Mouse (Mus musculus): Measurements from ENCODE around the gene Ppm1e. TPM values are rescaled to one million over a fixed set of nuclear protein-coding genes. Genes with fewer than 3 reads are reported as not detected.

Ppm1e gene
- total RNA-seq (2014; fragmentation: Nextera tagmentation) (0.96 and 1.4 TPM in 2 replicates), total RNA-seq (2017) (2.8 and 6.4 TPM in 2 replicates)

DNA sequence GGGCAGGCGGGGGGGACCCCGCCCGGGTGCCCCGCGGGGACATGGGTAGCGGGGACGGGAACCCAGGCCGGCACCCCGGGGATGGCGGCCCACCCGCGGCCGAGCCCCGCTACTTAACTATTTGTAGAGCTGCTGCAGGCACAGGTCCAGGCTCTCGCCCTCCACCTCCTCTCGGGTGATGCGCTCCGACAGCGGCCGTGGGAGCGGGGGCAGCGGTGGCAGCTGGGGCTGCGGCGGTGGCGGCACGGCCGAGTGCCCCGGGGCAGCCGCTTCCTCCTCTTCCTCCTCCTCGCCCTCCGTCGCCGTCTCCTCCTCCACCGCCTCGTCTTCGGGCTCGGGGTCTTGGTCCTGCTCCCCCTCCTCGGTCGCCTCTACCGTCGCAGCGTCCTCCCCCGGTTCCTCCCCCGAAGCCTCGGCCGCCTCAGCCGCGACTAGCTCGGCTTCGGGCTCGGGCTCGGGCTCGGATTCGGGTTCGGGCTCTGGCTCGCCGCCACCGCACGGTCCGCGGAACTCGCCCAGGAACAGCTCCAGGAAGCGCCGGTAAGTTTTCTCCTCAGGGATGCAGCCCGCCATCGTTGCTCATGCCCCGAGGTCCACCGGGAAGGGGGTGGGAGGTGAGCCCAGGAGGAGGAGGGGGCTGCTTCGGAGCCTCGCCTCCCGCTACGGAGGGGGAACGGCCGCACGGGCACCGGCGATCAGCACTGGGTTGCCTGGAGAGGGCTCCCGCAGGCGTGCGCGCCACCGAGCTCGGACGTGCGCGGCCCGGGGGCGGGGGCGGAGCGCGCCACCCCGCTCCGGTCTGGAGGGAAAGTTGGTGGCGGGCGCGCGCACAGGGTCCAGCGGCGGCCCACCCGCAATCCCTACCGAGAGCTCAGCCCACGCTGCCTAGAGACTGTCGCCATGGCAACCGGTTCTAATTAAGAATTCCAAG lies at the start of gene Ppm1e:
Gene Ppm1e (minus strand): TSS at position 693 of the 931 bp plus-strand sequence.
- ATAC-seq (replicated peaks; ENCODE audit: low FRiP score, low TSS enrichment, poor library complexity, severe bottlenecking): peak; percentile 73

DNA sequence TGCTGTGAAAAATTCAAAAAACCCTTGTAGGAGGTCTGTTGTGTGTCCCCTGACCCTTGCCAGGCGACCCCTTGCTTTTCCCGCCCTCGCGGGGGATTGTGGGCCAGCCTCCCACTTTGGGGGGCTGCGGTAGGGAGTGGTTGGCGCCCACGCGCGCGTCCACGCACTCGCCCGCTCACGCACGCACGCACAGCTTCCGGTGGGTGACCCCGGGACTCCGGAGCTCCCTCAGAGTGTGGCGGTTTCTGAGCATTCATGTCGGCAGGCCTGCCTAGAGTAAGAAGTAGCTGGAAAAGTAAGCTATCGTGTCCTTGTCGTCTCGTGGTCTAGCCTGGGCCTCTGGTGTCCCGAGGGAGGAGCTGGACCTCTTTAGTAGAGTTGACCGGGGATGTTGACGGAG lies 46.1 kb upstream of the Ppm1e start, which contains the start of the genes Rad51c and Tex14:
Gene Rad51c (minus strand): TSS at position 79 of the 400 bp plus-strand sequence.
Gene Tex14 (plus strand): TSS at position 190 of the 400 bp plus-strand sequence.
- no peak for ATAC-seq (replicated peaks; ENCODE audit: low FRiP score, low TSS enrichment, poor library complexity, severe bottlenecking)

DNA sequence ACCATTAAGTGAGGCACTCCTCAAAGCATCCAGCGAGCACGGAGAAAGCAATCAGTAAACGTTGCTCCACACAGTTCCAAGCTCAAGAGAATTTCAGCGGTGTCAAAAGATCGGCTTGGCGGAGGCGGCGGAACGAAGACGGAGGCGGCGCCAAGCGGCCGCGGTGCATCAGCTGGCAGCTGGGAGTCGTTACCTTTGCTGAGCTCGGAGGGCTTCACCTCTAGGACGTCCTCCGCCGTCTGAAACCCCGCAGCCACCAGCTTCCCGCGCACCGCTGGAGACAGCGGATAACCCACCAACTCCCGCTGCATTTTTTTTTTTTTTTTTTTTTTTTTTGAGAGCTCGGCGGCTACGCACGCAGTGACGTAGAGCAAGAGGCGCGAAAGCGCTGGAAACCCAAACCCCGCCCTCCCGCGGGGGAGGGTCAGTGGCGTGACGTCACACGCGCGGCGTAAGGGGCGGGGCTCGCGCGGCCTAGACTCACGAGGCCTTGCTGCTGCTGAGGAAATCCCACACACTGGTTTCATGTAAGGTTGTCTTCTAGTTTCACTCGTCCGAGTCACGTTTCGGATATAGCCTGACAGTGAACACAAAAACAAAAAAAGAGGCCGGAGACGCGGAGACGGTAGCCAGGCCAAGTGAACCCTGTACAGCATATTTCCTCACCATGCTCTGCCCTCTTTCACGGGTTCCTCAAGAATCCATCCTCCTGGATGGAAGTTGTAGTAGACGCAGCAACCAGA lies 45.5 kb upstream of the Ppm1e start:
- peak; percentile 93 for ATAC-seq (replicated peaks; ENCODE audit: low FRiP score, low TSS enrichment, poor library complexity, severe bottlenecking)

DNA sequence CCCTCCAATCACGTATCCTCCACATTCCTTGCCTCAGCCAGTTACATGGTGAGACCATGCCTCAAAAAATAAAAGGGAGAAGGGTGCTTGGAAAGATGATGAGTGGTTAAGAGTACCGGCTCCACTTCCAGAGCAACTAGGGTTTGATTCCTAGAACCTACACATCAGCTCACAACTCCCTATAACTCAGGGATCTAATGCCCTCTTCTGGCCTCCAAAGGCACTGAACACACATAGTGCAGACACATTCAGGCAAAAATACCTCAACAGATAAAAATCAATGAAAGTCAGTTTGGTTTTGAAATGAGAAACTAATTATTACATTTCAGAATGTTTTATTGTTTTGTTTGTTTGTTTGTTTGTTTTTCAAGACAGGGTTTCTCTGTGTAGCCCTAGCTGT lies 39.6 kb upstream of the Ppm1e start:
- ATAC-seq (replicated peaks; ENCODE audit: low FRiP score, low TSS enrichment, poor library complexity, severe bottlenecking): peak; percentile 57; the same call in 1 of the 2 replicates

DNA sequence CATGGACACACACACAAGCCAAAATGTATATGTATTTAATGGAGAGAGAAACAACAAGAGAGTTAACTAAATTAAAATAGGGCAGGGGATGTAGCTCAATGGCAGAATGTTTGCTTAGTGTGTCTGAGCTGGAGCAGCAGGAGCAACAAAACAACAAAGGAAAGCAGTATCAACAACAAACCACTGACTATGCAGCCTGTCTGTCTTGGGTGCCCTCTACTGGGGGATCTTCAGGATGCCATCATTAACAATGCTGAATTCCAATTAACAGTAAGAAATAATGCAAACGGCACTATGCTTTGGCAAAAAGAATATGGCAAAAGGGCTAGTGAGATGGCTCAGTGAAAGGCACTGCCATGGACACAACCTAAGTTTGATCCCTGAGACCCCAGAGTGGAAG lies 35.0 kb upstream of the Ppm1e start:
- ATAC-seq (replicated peaks; ENCODE audit: low FRiP score, low TSS enrichment, poor library complexity, severe bottlenecking): peak; percentile 59

DNA sequence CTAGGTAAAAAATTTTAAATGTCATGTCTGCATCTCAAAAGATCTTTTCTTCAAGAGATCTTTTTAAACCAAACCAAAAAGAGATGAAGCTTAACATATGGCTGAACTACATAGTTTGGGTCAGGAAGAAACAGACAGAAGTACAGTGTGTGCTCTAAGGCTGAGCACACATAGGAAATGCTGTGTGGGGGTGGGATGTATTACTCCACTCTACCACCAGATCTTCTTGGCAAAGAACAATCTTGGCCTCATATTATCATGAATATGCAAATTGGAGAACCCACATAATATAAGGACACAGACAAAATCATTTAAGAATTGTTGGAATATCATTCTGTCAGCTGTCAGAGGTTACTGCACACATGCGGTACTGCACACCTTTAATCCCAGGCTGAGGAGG lies 26.9 kb upstream of the Ppm1e start:
- no peak for ATAC-seq (replicated peaks; ENCODE audit: low FRiP score, low TSS enrichment, poor library complexity, severe bottlenecking)

DNA sequence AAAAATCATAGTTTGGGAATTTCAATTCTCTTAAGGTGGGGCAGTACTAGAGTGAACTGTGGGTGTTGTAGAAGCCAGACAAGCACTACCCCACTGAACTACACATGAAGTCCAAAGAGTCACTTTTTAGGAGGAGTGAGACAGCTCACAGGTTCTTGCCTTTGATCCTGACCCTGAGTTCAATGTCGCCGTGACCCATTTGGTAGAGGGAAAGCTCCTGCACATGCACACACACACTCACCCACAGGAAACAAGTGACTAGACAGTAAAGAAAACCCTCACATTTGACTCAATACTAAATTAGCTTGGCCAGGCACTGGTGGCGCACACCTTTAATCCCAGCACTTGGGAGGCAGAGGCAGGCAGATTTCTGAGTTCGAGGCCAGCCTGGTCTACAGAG lies 25.7 kb upstream of the Ppm1e start:
- ATAC-seq (replicated peaks; ENCODE audit: low FRiP score, low TSS enrichment, poor library complexity, severe bottlenecking): no peak

DNA sequence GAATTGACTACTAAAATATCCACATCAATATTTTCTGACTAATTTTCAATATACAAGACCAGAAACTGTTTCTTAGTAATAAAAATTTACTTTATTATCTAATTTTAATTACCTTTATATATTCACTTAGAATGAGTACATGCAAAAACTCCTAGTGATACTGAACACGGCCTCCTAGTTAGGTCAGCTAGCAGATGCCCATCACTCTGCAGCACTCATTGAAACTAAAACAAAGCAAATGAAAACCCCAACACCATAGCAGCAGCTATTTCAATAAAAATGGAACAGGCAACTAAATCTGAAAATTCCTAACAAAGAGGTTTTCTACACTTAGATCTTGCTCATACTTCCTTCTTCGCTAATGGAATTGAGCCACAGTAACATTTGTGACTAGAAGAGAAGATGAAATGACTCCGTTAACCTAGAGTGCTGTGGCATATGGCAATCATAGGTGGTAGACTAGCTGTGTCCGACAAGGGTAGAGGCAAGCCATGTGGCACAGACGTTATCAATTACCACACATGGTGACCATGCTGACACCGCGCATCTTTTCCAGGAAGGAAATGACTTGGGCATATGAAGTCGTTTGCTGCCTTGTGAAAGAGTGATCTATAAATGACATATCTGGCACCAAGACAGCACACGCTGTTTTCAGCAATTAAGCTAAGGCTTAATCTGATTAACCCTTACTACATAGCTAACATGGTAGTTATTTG lies 9.2 kb upstream of the Ppm1e start:
- ATAC-seq (replicated peaks; ENCODE audit: low FRiP score, low TSS enrichment, poor library complexity, severe bottlenecking): peak; percentile 94

DNA sequence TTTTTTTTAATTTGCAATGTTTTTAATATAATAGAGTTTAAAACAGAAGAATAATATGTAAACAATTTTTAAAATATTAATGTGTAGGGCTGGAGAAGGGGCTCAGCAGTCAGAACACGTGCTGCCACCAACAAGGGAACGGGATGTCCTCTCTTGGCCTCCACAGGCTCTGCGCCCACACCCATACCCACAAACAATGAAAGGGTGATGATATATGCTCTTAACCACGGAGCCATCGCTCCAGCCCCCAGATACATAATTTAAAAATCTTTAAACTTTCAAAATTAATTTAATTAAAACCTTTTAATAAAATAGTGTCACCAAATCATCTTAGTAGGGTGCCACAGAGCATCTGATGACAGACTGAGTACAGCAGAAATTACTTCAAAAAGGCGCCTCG lies 8.2 kb upstream of the Ppm1e start:
- no peak for ATAC-seq (replicated peaks; ENCODE audit: low FRiP score, low TSS enrichment, poor library complexity, severe bottlenecking)

DNA sequence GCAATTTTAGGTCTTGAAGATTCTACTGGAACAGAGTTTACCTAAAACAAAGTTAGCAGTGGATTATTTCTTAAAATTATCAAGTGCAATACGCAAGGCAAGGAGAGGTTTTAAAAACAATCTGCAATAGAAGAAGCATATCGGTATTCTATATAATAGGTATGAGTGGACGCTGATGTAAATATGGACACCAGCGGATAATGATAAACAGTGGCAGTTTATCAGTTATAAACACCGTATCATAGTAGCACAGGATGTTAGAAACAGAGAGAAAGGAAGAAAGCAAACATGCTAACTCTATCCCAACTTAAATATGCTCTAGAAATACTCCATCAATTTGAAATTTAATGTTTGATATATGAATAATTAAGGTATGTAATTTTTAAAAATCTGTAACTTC lies 6.3 kb upstream of the Ppm1e start:
- ATAC-seq (replicated peaks; ENCODE audit: low FRiP score, low TSS enrichment, poor library complexity, severe bottlenecking): no peak

DNA sequence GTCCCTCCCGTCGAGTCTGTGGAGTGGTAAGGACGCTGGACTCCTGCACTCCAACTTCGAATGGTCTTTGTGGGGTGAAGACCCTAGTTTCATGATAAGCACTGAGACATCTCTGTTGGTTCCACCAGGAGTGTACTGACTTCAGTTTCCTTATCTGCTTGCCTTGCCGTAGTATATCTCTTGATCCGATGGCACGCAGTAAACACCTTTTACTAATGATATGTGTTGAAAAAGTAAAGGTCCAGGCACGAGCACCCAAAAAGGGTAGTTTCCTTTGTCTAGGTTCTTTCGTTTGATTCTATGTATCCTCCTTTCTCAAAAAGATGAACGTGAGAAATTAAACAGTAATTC lies 414 bp upstream of the Ppm1e start:
- ATAC-seq (replicated peaks; ENCODE audit: low FRiP score, low TSS enrichment, poor library complexity, severe bottlenecking): no peak; the same call in 1 of the 2 replicates

DNA sequence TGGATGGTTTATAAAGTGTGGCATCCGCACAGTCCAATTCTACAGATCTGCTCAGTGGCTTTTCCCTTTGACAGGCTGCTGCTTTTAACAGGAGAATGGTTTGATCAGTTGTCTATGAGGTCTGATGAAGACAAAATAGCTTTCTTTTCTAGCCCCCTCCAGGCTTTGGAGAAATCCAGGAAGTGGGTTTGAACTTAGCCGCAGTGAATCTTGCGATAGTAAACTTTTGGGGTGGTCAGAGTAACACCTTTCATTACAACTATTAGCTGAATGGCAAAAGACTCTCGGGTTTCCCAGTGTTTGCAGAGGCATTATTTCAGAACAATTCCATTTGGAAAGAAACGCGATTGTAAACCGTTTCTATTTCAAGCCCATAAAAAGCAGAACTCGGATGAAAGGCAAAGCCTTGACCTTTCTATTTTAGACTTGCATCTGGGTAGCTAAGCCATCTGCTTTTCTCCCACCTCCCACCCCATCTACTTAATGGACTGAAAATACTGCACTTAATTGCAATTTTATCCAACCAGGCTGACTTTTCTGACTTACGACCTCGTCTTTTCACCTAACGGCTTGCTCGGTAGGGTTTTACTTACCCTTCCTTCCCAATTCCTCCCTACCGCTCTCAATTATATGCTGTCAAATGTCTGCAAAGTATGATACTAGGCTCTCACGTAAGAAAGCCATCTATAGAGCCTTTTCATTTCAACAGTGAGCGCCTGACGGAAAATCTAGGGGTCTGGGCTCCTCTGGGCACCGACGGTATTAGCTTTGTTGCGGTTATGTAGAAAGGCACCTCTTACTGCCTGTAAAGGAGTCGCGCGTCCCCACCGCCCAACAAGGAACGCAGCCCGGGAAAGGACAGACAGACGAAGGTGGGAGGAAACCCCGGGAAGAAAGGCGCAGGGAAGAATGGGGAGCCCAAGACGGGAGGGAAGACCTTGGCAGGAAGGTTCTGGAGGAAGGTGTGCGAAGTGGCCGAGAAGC lies 1.2 kb downstream of the Ppm1e start:
- ATAC-seq (replicated peaks; ENCODE audit: low FRiP score, low TSS enrichment, poor library complexity, severe bottlenecking): no peak

DNA sequence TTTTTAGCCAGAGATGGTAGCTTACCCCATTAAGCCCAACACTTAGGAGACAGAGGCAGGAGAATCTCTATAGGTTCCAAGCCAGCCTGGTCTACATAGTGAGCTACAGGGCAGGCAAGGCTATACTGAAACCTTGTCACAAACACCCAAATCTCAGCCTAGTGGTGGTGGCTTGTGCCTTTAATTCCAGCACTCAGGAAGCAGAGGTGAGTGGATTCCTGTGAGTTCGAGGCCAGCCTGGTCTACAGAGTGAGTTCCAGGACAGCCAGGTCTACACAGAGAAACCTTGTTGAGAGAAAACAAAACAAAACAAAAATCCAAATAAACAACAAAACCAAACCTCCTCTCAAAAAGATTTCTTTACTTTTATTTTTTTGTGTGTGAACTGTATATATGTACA lies 4.0 kb downstream of the Ppm1e start:
- ATAC-seq (replicated peaks; ENCODE audit: low FRiP score, low TSS enrichment, poor library complexity, severe bottlenecking): no peak

DNA sequence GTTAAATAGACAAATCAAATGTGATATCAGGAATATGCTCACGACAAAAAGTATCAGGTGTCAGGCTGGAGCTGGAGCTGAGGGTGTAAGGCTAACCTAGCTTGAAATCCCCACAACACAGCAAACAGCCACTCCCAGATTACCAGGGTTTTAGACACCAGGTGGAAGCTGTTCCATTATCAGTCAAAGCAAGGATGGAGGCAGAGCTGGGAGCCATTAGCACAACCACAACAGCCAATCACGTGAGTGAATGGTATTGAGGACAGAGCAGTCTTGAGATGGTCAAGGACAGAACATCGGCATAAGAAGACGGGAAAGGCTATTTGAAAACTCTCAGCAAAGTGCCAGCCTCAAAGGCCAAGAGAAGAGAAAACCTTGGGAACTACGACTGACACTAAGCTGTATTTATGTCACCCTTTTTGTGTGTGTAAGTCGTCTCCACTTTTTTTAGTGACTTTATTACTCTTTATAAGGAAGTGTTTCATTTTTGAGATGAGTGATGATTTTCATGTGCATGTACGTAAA lies 5.1 kb downstream of the Ppm1e start:
- no peak for ATAC-seq (replicated peaks; ENCODE audit: low FRiP score, low TSS enrichment, poor library complexity, severe bottlenecking)

DNA sequence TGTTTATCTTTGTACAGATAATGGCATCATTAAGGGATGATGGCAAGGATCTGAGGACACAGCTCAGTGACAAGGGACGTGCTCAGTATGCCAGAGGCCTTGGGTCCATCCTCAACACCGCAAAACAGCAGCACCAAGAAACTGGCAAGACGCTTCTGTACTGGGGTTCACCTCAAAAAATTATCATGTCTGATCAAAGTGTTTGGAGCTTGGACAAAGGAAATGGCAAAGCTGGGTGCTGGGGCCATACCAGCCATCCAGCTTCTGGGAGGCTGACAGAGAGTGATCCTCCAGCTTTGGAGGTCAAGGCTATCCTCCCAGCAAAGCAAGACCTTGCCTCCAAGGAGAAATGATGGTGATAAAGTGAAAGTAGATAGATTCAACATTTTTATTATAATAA lies 32.4 kb downstream of the Ppm1e start:
- ATAC-seq (replicated peaks; ENCODE audit: low FRiP score, low TSS enrichment, poor library complexity, severe bottlenecking): no peak

DNA sequence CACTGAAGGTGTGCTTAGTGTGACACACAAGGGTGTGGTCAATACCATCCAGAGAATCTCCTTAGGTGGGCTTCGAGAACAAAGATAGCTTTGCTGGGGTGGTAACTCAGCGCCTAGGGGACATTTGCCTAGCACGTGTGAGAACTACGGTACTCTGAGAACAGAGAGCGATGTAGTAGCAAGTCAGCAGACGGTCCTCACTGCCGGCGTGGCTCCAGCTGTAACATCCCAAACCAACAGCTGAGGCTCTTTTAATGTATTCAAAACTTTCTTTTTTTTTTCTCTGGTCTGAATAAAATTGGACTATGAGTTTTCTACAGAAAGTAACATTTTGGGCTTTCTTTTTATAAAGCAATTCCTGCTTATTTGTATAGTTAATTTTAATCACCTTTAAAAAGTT lies 36.3 kb downstream of the Ppm1e start:
- no peak for ATAC-seq (replicated peaks; ENCODE audit: low FRiP score, low TSS enrichment, poor library complexity, severe bottlenecking)

DNA sequence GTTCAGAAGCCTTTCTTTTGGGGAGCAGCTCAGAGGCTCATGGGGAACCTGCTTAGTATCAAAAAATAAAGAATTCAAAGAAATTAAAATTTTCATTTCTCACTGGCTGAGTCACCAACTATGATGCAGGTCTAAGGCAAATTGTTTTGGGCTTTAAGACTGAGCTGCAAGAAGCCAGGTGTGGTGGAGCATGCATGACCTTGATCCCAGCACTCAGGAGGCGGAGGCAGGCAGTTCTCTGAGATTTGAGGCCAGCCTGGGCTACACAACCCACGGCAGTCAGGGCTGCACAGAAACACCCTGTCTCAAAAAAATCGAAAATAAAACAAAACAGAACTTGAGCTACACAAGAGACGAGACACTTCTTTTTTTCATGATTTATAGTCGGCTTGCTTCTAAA lies 38.8 kb downstream of the Ppm1e start:
- no peak for ATAC-seq (replicated peaks; ENCODE audit: low FRiP score, low TSS enrichment, poor library complexity, severe bottlenecking)

DNA sequence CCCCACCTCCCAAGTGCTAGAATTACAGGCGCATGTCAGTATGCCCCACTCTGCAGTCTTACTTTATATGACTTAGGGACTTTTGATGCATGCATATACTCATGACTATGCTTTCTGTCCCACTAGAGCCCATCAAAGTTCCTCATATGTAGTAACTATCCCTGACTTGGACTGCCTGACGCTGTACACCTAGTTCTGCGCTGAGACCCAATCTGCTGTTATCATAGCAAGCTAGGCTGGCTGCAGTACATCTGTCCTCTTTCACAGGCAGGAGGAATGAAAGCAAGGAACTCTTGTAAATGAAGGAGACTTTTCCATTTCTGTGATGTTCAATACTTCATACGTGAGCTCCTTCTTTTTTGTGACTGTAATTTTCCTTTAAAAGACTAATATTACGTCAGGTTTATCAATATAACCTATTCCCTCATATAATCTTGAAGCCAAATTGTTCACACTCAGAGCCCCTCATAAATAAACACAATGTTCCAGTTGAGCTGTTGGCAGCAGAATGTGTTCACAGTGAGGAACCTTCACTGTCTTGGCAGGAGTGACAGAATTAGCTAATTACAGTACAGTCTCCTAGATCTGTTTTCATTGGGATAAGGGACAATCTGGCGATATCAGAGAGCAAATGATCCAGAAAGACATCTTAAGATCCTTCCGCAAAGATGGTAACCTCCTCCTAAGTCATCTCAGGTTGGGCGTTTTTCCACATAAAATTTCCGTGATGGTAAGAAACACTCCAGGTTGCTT lies 39.7 kb downstream of the Ppm1e start:
- no peak for ATAC-seq (replicated peaks; ENCODE audit: low FRiP score, low TSS enrichment, poor library complexity, severe bottlenecking)
